Mouse (Mus musculus): Measurements from ENCODE around the gene Cnppd1.
A peak's percentile ranks its signal among the peaks of the same experiment; 100 is the strongest.

The Cnppd1 gene

GRCm38 (mm10) chr1:75142301-75143261, at the start of gene Cnppd1, which contains the start of gene Retreg2:
Gene Cnppd1, minus strand, starts transcription at chr1:75142711.
Gene Retreg2, plus strand, starts transcription at chr1:75142778.
- peak; percentile 87 to 95 for DNase-seq (ENCODE audit: low spot score in 2 of 2)

DNA sequence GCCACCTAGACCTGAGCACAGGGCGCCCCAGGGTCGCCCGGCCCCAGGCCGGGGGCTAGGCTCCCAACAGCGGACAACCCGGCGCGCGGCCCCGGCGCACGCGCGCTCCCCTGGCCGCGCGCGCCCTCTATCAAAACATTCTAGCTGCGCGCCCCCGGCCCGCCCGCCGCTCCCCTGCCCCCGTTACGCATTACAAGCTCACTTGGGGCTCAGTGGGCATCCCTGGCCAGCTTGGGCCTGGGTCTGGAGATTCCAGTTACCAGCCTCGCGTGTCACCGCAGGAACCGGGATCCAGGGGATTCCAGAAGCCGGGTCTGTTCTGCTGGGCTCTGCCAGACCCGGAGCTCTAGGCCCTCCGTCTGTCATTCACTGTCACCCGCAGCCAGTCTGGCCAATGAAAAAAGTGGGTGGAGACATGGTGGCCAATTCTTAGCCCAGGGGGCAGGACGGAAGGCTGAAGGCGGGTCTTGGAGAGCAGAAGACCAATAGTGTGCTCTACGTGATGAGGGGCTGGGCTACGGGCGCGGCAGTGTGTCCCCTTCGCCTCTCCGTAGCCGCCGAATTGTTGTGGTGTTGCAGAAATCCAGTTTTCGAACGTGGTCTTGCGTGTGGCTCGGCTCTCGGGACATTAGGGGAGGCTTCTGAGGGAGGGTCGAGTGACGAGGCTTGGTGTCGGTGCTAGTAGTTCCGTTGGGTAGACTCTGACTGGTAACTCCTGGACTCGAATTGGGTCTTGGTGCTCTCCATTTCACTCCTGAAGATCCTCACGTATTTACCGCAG, 49.3 kb upstream of the Cnppd1 start, which contains the start of the genes Ankzf1 and Atg9a:
TSS of gene Ankzf1 (plus strand) at position 530 of the 781 bp plus-strand sequence.
TSS of gene Atg9a (minus strand) at position 575 of the 781 bp plus-strand sequence.
- peak; percentile 98 for DNase-seq (ENCODE audit: low spot score in 2 of 2)

DNA sequence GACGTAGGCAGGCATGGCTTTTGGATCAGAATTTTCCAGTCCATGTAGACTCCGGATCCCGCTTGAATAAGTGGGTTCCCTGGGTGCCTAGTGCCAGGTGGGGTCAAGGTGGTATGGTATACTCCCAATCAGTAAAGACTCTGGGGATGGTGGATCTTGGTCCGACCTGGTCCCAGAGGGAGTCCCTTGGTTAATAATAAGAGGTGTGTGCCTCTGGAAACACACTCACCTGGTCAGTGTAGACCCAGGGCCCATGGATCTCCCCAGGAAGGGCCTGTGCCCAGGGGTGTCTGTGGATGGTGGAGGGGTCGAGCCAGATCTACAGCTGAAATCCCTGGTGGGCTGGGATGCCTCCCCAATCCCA, 48.7 kb upstream of the Cnppd1 start:
- DNase-seq (ENCODE audit: low spot score in 2 of 2) = no peak

DNA sequence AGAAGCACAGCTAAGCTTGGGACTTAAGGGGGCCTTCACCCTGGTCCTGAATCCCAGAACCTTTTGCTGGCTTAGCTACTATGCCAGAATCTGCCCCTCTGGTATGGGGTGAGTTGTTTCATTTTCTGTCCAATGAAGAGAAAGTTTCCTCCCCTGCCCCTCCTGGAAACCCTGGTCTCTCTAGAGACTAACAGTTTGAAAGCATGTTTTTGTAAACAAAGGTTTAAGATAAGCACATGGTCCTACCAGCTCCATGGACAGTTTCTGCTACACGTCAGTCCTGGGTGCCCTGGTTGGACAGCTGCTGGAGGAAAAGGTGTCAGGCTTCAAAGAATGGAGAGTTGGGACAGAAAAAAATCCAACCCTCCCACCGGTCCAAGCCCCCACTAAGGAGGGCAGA, 48.1 kb upstream of the Cnppd1 start:
- DNase-seq (ENCODE audit: low spot score in 2 of 2) = no peak

- DNase-seq (ENCODE audit: low spot score in 2 of 2) = no peak
Observed at GRCm38 (mm10) chr1:75187914-75188483, 45.5 kb upstream of the Cnppd1 start.

GRCm38 (mm10) chr1:75187126-75187525, 44.6 kb upstream of the Cnppd1 start:
- DNase-seq (ENCODE audit: low spot score in 2 of 2) = no peak

DNA sequence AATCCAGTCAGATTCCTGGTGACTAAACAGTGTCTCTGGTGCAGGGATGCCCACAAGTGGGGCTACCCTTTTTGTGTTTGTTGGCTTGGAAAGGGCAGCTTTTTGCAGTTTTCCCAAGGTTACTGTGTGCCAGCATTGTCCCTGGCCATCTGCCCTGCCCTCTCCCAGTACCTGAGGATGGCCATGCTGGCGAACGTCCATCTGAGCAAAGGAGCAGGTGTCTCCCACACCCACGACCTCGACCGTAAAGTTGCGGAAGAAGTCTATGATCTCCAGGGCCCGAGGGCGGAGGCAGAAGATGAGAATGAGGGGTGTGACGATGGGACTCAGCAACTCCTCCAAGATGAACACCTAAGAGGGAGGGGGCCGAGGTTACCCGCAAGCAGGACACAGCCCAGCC, 43.0 kb upstream of the Cnppd1 start:
- no peak for DNase-seq (ENCODE audit: low spot score in 2 of 2)

DNA sequence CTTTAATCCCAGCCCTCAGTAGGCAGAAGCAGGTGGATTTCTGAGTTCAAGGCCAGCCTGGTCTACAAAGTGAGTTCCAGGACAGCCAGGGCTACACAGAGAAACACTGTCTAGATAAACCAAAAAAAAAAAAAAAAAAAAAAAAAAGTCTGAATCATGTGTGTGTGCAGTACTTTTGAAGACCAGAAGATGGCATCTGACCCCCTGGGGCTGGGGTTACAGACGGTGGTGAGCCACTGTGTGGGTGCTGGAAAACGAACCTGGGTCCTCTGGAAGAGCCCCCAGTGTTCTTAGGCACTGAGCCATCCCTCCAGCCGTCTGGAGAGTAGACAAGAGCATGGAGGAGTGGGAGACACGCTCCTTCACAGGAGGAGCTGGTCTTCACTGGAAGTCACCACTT, 39.6 kb upstream of the Cnppd1 start:
- DNase-seq (ENCODE audit: low spot score in 2 of 2) = no peak

DNA sequence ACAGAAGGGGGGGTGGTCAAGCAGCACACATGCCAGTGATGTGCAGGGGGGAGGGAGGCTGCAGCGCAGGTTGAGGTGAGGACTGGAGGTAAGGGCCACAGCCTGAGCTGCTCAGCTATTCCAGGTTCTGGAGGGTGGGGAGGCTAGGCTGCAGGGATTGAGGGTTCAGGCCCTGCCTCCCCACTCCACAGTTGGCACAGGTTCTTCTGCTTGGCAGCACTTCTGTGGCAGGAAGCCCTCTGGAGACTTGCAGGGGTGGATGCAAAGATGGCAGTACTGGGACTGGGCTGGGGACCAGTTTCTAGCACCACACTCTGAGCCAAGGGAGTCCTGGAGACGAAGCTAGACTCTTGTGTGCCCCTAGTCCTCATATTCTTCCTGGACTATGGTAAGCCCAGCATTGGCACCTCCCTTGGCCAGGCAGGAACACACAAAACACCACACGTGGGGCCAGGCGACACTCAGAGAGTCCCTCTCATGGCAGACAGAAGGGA, 38.9 kb upstream of the Cnppd1 start:
- no peak for DNase-seq (ENCODE audit: low spot score in 2 of 2)

GRCm38 (mm10) chr1:75180741-75181140, 38.2 kb upstream of the Cnppd1 start:
- DNase-seq (ENCODE audit: low spot score in 2 of 2) = no peak

DNA sequence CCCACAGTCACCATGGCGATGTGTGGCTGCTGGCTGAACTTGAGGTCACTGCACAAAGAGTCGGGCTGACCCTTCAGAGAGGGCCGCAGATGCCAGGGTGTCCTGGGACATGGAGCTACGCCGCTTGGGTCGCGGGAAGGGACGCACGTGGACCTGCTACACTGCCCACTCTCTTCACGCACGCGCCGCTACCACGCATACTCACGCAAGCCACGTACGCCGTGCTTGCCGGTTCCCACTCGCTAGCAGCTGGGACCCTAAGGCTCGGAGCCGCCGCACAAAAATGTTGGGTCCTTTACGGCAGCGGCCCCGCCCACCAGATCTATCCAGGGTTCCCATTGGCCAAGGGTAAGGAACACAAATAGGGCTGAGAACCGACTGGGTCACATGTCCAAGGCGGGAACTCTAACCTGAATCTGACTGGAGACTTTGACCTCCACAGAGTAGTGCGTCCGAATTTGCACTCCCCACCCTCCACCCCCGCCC, 37.6 kb upstream of the Cnppd1 start, which contains the start of gene Abcb6:
TSS of gene Abcb6 (minus strand) at position 288 of the 486 bp plus-strand sequence.
- DNase-seq (ENCODE audit: low spot score in 2 of 2) = peak; percentile 89 to 95

DNA sequence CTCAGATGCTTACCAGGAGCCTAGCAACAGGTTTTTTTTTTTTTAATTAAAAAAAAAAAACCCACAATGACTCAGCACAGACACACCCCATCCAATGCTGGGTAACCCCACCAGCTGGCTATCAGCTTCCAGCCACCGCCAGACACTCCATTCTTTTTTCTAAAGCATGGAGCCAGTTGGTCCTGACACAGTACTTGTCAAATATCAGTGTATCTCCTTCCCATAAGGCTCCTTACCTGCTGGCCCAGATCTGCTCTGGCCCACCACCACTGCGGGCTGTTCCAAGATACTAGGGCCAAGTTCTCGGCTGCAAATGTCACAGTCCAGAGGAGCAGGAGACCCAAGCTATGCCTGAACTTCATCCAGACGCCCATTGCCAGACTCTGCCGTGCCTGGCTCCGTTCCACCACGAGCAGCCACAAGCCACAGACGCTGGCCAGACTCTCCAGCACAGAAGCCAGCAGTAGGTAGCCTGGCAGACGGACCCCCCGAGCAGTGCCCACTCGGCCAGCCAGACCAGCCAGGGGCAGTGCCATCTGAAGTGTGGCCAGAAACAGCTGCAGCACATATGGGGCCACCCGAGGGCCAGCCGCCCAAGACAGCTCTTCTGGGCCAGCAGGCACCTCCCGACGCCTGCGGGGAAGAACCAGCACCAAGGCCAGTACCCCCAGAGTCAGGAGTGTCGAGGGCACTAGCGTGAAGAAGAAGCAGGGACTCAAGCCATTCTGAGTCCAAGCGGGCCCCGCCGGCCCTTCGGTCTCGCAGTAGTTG, 37.0 kb upstream of the Cnppd1 start:
- DNase-seq (ENCODE audit: low spot score in 2 of 2) = peak in 1 of 2 experiments; percentile 42

- DNase-seq (ENCODE audit: low spot score in 2 of 2) = peak; percentile 81 to 95
Observed at GRCm38 (mm10) chr1:75168472-75169464, 26.3 kb upstream of the Cnppd1 start, which contains the start of gene Zfand2b. Gene Zfand2b, plus strand, starts transcription at chr1:75168646.

DNA sequence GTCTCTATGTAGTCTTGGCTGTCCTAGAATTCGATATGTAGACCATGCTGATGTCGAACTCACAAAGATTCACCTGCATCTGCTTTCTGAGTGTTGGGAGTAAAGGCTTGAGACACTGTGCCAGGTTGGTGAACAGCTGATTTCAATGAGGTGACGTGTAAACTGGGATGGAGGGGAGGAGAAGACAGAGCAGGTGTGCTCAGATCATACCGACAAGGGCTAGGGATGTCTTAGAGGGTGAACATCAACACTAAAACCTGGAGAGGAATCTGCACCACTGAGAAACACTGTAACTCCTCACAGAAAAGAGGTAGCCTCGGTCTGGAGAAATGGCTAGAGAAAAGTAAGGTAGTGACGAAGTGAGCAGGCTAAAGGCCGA, 25.6 kb upstream of the Cnppd1 start:
- no peak for DNase-seq (ENCODE audit: low spot score in 2 of 2)

GRCm38 (mm10) chr1:75160256-75160617, 17.7 kb upstream of the Cnppd1 start:
- DNase-seq (ENCODE audit: low spot score in 2 of 2) = no peak

DNA sequence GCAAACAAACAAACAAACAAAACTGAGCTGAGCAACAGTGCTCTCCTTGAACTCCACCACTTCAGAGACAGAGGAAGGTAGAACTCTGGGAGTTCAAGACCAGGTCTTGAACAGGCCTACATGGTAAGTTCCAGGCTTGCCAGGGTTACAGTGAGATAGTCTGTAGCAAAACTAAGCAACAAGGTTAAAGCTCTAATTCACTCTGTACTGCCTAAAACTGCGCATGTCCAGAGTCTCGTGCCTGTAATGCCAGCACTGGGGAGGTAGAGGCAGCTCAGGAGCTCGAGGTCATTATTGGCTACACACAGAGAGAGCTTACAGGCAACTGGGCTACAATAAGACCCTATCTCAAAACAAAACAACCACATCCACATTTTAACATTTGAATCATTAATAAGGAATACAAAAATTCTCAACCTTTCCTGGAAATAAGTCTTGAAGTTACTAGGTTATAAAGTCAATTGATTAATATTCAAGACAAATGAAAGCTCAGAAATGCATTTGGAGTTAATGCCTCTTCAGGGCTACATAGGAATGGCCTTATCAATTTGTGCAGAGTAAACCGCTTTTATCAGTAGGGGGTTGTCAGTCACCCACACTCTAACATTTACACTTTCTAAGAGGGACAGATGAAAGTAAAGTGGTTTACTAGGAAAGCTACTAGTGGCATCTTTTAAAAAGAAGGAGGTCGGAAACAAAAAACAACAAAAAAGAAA, 17.2 kb upstream of the Cnppd1 start:
- no peak for DNase-seq (ENCODE audit: low spot score in 2 of 2)

DNA sequence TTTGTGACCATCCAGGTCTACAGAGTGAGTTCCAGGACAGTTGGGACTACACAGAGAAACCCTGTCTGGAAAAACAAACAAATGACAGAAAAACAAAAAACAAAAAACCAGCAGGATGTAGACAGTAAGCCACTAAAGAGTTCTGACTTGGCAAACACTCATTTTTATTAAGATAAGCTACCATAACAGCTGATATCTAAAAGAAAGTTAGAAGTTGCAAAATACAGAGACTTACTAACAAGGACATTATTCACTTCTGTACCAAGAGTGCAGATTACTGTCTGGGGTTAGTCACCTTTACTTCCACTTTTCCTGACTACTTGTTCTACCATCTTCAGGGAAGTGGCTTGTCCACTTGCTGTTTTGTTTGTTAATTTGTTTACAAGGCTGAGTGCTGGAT, 16.5 kb upstream of the Cnppd1 start:
- DNase-seq (ENCODE audit: low spot score in 2 of 2) = no peak

GRCm38 (mm10) chr1:75155837-75156236, 13.3 kb upstream of the Cnppd1 start:
- no peak for DNase-seq (ENCODE audit: low spot score in 2 of 2)

DNA sequence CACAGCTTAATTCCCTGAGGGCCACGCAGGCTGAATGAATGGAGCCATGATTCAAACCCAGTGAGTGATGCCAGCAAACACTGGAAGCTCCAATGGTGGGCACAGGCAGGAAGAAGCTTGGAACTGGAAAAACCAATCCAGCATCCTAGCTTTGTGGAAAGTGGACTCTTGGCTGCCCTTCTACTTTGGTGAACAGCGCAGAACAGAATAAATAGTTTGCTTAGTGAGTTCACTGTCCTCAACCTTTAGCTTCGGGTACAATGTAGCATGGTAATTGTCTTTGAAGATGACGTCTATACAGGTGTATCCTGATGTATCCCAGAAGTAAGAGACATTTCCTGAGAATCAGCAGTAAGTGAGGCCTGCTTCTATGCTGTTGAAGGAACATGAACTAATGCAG, 6.2 kb upstream of the Cnppd1 start:
- DNase-seq (ENCODE audit: low spot score in 2 of 2) = no peak

Measured in left cerebral cortex, adult 9 months (tissue).